Mouse (Mus musculus): ENCODE data around the gene Ascl2. TPM values are rescaled to one million over a fixed set of nuclear protein-coding genes. Genes with fewer than 3 reads are reported as not detected.

The Ascl2 gene
- polyA plus RNA-seq (2017; shearing (Covaris generic)): 2.2 TPM

DNA sequence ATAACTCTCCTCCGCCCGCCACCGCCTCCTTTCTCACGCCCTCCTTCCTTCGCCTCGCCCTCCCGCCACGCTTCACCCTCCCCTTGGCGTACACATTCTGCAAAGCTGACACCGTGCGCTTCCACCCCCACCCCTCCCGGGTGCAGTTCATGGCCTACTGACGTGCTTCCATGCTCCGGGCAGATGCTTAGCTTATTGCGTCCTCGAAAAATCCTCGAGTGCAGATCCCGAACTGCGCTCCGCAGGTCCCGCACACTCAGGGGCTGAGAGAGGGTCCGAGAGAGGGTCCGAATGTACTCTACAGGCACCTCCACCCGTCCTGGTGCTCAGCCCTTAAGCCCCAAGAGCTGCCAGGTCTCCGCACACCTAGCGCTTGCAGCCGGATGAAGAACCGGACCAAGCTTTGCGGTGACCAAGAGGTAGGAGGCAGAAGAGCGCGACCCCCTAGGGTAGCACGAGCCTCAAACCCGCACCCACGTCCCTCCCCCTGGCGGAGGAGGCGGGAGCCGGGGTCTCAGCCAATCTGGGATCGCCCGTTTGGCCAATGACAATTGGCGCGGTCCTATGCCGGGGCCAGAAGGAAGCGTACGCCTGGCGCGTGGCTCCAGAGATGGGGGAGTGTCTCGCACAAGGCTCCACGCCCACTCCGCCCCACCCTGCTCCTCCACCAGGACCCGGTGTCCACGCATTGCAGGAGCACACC is at the start of gene Ascl2:
Ascl2 (minus strand) TSS at position 456 of the 703 bp plus-strand sequence.

DNA sequence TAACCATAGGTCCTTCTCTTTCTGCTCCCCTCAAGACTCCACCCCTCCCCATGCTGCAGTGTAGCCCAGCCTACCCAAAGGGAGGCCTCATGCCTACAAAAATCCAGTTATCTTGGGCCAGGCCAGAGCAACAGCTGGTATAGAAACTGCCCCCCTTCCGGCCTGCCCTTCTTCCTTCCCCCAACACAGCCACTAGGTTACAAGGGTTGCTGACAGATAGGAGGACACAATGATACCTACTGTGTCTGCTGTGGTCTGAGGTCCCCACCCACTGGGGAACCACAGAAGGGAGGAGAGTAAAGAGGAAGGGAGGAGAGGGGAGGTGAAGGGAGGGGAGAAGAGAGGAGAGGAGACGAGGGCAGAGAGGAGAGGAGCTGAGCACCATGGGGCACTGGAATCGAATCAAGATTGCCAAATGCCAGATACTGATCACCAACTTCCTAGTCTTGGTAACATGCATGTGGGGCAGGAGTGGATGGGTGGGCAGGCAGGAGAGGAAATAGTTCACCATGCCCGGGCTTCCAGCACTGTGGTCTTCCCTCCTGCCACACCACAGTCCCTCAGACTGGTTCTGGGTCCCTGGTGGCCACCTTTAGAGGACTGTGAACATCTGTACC is 35.8 kb upstream of the Ascl2 start, which contains the start of gene Tspan32:
Tspan32 (plus strand) TSS at position 320 of the 617 bp plus-strand sequence.

DNA sequence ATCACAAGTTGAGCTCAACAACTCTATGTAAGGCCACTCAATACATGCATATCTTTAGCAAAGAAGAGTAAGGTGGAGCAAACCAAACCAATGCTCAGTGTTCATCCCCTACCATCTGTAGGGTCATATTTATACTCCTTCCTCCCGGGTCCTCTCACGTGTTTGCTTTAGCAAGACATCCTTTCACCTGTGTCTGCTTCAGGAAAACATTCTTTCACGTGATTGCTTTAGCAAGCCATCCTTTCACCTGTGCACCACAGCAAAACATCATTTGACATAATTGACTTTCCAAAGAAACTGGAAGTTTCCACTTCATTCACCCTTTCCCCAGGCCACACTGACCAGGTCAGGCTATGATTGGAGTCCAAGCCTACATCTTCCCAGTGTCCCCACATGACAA is 38.0 kb downstream of the Ascl2 start, which contains the start of gene Th:
Th (minus strand) TSS at position 101 of the 400 bp plus-strand sequence.

Other genes starting within 250 kb of the Ascl2 start
- not detected for gene Ins2, start 225.9 kb downstream of the Ascl2 start, polyA plus RNA-seq (2017; shearing (Covaris generic))
- not detected for gene Th, start 38.1 kb downstream of the Ascl2 start, polyA plus RNA-seq (2017; shearing (Covaris generic))
- 732 TPM for gene Tspan32, start 35.8 kb upstream of the Ascl2 start, polyA plus RNA-seq (2017; shearing (Covaris generic))
- 198 TPM for gene Cd81, start 83.5 kb upstream of the Ascl2 start, polyA plus RNA-seq (2017; shearing (Covaris generic))
- 62.1 TPM for gene Tssc4, start 100.0 kb upstream of the Ascl2 start, polyA plus RNA-seq (2017; shearing (Covaris generic))
- gene Trpm5, start 125.4 kb upstream of the Ascl2 start, polyA plus RNA-seq (2017; shearing (Covaris generic)): not detected
- not detected for gene Kcnq1, start 137.1 kb upstream of the Ascl2 start, polyA plus RNA-seq (2017; shearing (Covaris generic))